Mouse (Mus musculus): ENCODE measurements at regions not wholly inside any gene's neighbourhood (a gene's known extent, or its start where the extent isn't known, plus 50 kb on each side); places are given as distances from the start of the nearest gene placed in this dataset.

- no peak for DNase-seq (ENCODE audit: low read depth)
These were observed 322.1 kb downstream of the Qdpr start for GRCm38 (mm10) chr5:45127971-45128370.

GRCm38 (mm10) chr5:45121751-45122280 lies 322.3 kb upstream of the Ldb2 start:
- no peak for DNase-seq (ENCODE audit: low read depth)

GRCm38 (mm10) chr5:45119757-45120156 lies 320.3 kb upstream of the Ldb2 start:
- no peak for DNase-seq (ENCODE audit: low read depth)

GRCm38 (mm10) chr5:45111246-45111645 lies 311.8 kb upstream of the Ldb2 start:
- DNase-seq (ENCODE audit: low read depth), result no peak

GRCm38 (mm10) chr5:45110797-45111196 lies 311.3 kb upstream of the Ldb2 start:
- DNase-seq (ENCODE audit: low read depth), result no peak

GRCm38 (mm10) chr5:45105236-45105816 lies 305.8 kb upstream of the Ldb2 start:
- DNase-seq (ENCODE audit: low read depth), result no peak

- no peak for DNase-seq (ENCODE audit: low read depth)
These were observed 304.4 kb upstream of the Ldb2 start for GRCm38 (mm10) chr5:45103763-45104428.

- DNase-seq (ENCODE audit: low read depth), result no peak
These were observed 303.2 kb upstream of the Ldb2 start for GRCm38 (mm10) chr5:45102661-45103060.

GRCm38 (mm10) chr5:45101777-45102176 lies 302.3 kb upstream of the Ldb2 start:
- DNase-seq (ENCODE audit: low read depth), result no peak

- DNase-seq (ENCODE audit: low read depth), result no peak
These were observed 299.6 kb upstream of the Ldb2 start for GRCm38 (mm10) chr5:45099082-45099481.

- no peak for DNase-seq (ENCODE audit: low read depth)
These were observed 298.5 kb upstream of the Ldb2 start for GRCm38 (mm10) chr5:45097941-45098340.

GRCm38 (mm10) chr5:45084741-45085140 lies 285.3 kb upstream of the Ldb2 start:
- DNase-seq (ENCODE audit: low read depth), result peak; percentile 3

GRCm38 (mm10) chr5:45082601-45083000 lies 283.1 kb upstream of the Ldb2 start:
- DNase-seq (ENCODE audit: low read depth), result no peak

- no peak for DNase-seq (ENCODE audit: low read depth)
These were observed 276.9 kb upstream of the Ldb2 start for GRCm38 (mm10) chr5:45076347-45076890.

GRCm38 (mm10) chr5:45075195-45075594 lies 275.7 kb upstream of the Ldb2 start:
- no peak for DNase-seq (ENCODE audit: low read depth)

- DNase-seq (ENCODE audit: low read depth), result no peak
These were observed 273.0 kb upstream of the Ldb2 start for GRCm38 (mm10) chr5:45072529-45072928.

- DNase-seq (ENCODE audit: low read depth), result no peak
These were observed 266.6 kb upstream of the Ldb2 start for GRCm38 (mm10) chr5:45065917-45066699.

GRCm38 (mm10) chr5:45062567-45062966 lies 263.1 kb upstream of the Ldb2 start:
- no peak for DNase-seq (ENCODE audit: low read depth)

GRCm38 (mm10) chr5:45055276-45055959 lies 255.9 kb upstream of the Ldb2 start:
- no peak for DNase-seq (ENCODE audit: low read depth)

- no peak for DNase-seq (ENCODE audit: low read depth)
These were observed 249.9 kb upstream of the Ldb2 start for GRCm38 (mm10) chr5:45049410-45049809.

GRCm38 (mm10) chr5:45042914-45043313 lies 243.4 kb upstream of the Ldb2 start:
- no peak for DNase-seq (ENCODE audit: low read depth)

GRCm38 (mm10) chr5:45036430-45036829 lies 236.9 kb upstream of the Ldb2 start:
- DNase-seq (ENCODE audit: low read depth), result no peak

All from NIH3T3 (cell line).